Mouse (Mus musculus): ENCODE measurements at regions not wholly inside any gene's neighbourhood (a gene's known extent, or its start where the extent isn't known, plus 50 kb on each side); places are given as distances from the start of the nearest gene placed in this dataset.

GRCm38 (mm10) chr4:46257061-46257795 is 61.1 kb upstream of the Xpa start:
- no peaks in the 10 kb centered on the region for H3K79me2 ChIP-seq (replicated peaks; ENCODE audit: control insufficient read depth, insufficient read depth, low read length)
- WGBS = 54% methylated on average over 12 of the region's 12 CpGs
- H3K36me3 ChIP-seq (ENCODE audit: control insufficient read depth, insufficient read depth, low read length) = no peaks in the 10 kb centered on the region
- intact Hi-C loops (cut with DNase I) = no loop called here
- no peak overlapping the region for H3K27ac ChIP-seq
- no peak for TF ChIP-seq EP300 (IDR thresholded peaks at IDR 0.05; ENCODE audit: insufficient read depth, low read depth, low read length)
- no peak for TF ChIP-seq CTCF (IDR thresholded peaks at IDR 0.05)
- TF ChIP-seq POLR2A (IDR thresholded peaks at IDR 0.05; ENCODE audit: insufficient read depth, low read depth, low read length) = no peak
- no peak overlapping the region for H3K9ac ChIP-seq (ENCODE audit: low read depth, low read length)
- DNase-seq = no peak
- no peak overlapping the region for H3K4me3 ChIP-seq
- H3K27me3 ChIP-seq (ENCODE audit: control insufficient read depth, insufficient read depth, low read length) = no peaks in the 10 kb centered on the region
- H3K4me1 ChIP-seq (ENCODE audit: control insufficient read depth, insufficient read depth, low read length) = no peaks in the 10 kb centered on the region

GRCm38 (mm10) chr4:46258774-46259173 is 62.7 kb upstream of the Xpa start:
- TF ChIP-seq POLR2A (IDR thresholded peaks at IDR 0.05; ENCODE audit: insufficient read depth, low read depth, low read length) (no peak), EP300 (IDR thresholded peaks at IDR 0.05; ENCODE audit: insufficient read depth, low read depth, low read length) (no peak), CTCF (IDR thresholded peaks at IDR 0.05) (peak; percentile 62)

GRCm38 (mm10) chr4:46268564-46269247 is 72.6 kb upstream of the Xpa start:
- Histone ChIP-seq H3K4me3 (no peak overlapping the region), H3K27me3 (ENCODE audit: control insufficient read depth, insufficient read depth, low read length) (no peaks in the 10 kb centered on the region), H3K9ac (ENCODE audit: low read depth, low read length) (no peak overlapping the region), H3K27ac (no peak overlapping the region), H3K4me1 (ENCODE audit: control insufficient read depth, insufficient read depth, low read length) (no peaks in the 10 kb centered on the region), H3K36me3 (ENCODE audit: control insufficient read depth, insufficient read depth, low read length) (no peaks in the 10 kb centered on the region), H3K79me2 (replicated peaks; ENCODE audit: control insufficient read depth, insufficient read depth, low read length) (no peaks in the 10 kb centered on the region)
- no peak for DNase-seq
- 60% methylated on average over 6 of the region's 6 CpGs for WGBS
- TF ChIP-seq EP300 (IDR thresholded peaks at IDR 0.05; ENCODE audit: insufficient read depth, low read depth, low read length) = no peak
- TF ChIP-seq POLR2A (IDR thresholded peaks at IDR 0.05; ENCODE audit: insufficient read depth, low read depth, low read length) = no peak
- TF ChIP-seq CTCF (IDR thresholded peaks at IDR 0.05) = no peak
- intact Hi-C loops (cut with DNase I) = no loop called here

More at GRCm38 (mm10) chr4:46258774-46259173, 62.7 kb upstream of the Xpa start:
- 62% methylated on average over 5 of the region's 5 CpGs for WGBS
- H3K9ac ChIP-seq (ENCODE audit: low read depth, low read length) = no peak overlapping the region
- intact Hi-C loops (cut with DNase I) = no loop called here
- no peaks in the 10 kb centered on the region for H3K79me2 ChIP-seq (replicated peaks; ENCODE audit: control insufficient read depth, insufficient read depth, low read length)
- no peaks in the 10 kb centered on the region for H3K4me1 ChIP-seq (ENCODE audit: control insufficient read depth, insufficient read depth, low read length)
- peak in 1 of 2 experiments; percentile 11 for DNase-seq
- no peaks in the 10 kb centered on the region for H3K27me3 ChIP-seq (ENCODE audit: control insufficient read depth, insufficient read depth, low read length)
- no peak overlapping the region for H3K4me3 ChIP-seq
- H3K36me3 ChIP-seq (ENCODE audit: control insufficient read depth, insufficient read depth, low read length) = no peaks in the 10 kb centered on the region
- no peak overlapping the region for H3K27ac ChIP-seq

- Histone ChIP-seq H3K79me2 (replicated peaks; ENCODE audit: control insufficient read depth, insufficient read depth, low read length) (no peaks in the 10 kb centered on the region), H3K9ac (ENCODE audit: low read depth, low read length) (no peak overlapping the region), H3K36me3 (ENCODE audit: control insufficient read depth, insufficient read depth, low read length) (no peaks in the 10 kb centered on the region), H3K4me3 (no peak overlapping the region), H3K4me1 (ENCODE audit: control insufficient read depth, insufficient read depth, low read length) (no peaks in the 10 kb centered on the region), H3K27ac (no peak overlapping the region), H3K27me3 (ENCODE audit: control insufficient read depth, insufficient read depth, low read length) (no peaks in the 10 kb centered on the region)
- no peak for DNase-seq
- WGBS = 7% methylated on average over 2 of the region's 2 CpGs
- TF ChIP-seq POLR2A (IDR thresholded peaks at IDR 0.05; ENCODE audit: insufficient read depth, low read depth, low read length) (no peak), CTCF (IDR thresholded peaks at IDR 0.05) (no peak), EP300 (IDR thresholded peaks at IDR 0.05; ENCODE audit: insufficient read depth, low read depth, low read length) (no peak)
- intact Hi-C loops (cut with DNase I) = no loop called here
These were observed 72.3 kb upstream of the Foxe1 start for GRCm38 (mm10) chr4:46271066-46271465.

- Histone ChIP-seq H3K4me3 (no peak overlapping the region), H3K36me3 (ENCODE audit: control insufficient read depth, insufficient read depth, low read length) (no peaks in the 10 kb centered on the region), H3K4me1 (ENCODE audit: control insufficient read depth, insufficient read depth, low read length) (peaks cover 2% of the 10 kb centered on the region; the same call in 1 of the 2 replicates), H3K79me2 (replicated peaks; ENCODE audit: control insufficient read depth, insufficient read depth, low read length) (no peaks in the 10 kb centered on the region), H3K27ac (no peak overlapping the region), H3K9ac (ENCODE audit: low read depth, low read length) (no peak overlapping the region), H3K27me3 (ENCODE audit: control insufficient read depth, insufficient read depth, low read length) (no peaks in the 10 kb centered on the region)
- intact Hi-C loops (cut with DNase I) = no loop called here
- DNase-seq = no peak
- TF ChIP-seq CTCF (IDR thresholded peaks at IDR 0.05) = no peak
- TF ChIP-seq EP300 (IDR thresholded peaks at IDR 0.05; ENCODE audit: insufficient read depth, low read depth, low read length) = no peak
- WGBS = 30% methylated on average over 3 of the region's 3 CpGs
These were observed 67.6 kb upstream of the Foxe1 start for GRCm38 (mm10) chr4:46275773-46276172.
